Mouse (Mus musculus): ENCODE data around the gene Hyls1. TPM values are rescaled to one million over a fixed set of nuclear protein-coding genes. Genes with fewer than 3 reads are reported as not detected.
"Not testable (repeated sequence)": the region's sequence is repeated elsewhere in the genome, so short reads cannot be mapped to it uniquely, and the experiment has no call there.

Gene Hyls1
- 15.0 and 15.7 TPM in 2 replicates for polyA plus RNA-seq (2015; fragmentation: Nextera tagmentation; extraction: Ambion mirVana)

GRCm38 (mm10) chr9:35569571-35570534 is at the start of gene Hyls1, which contains the start of gene Pate2:
TSS of gene Hyls1 (minus strand) at chr9:35570398.
TSS of gene Pate2 (plus strand) at chr9:35570284.
- H3K4me1 ChIP-seq = peaks cover 23% of the 10 kb centered on the region
- WGBS = under 1% methylated on average over 85 of the region's 86 CpGs

GRCm38 (mm10) chr9:35616784-35617183 is 46.6 kb upstream of the Hyls1 start:
- not testable (repeated sequence) for H3K27me3 ChIP-seq (replicated peaks); H3K9ac ChIP-seq (replicated peaks); H3K4me2 ChIP-seq; H3K27ac ChIP-seq (replicated peaks); H3K4me3 ChIP-seq (replicated peaks); H3K36me3 ChIP-seq; H3K4me1 ChIP-seq; ATAC-seq (ENCODE audit: low FRiP score); H3K9me3 ChIP-seq (replicated peaks)
- WGBS = 73% methylated on average over 2 of the region's 2 CpGs

More at GRCm38 (mm10) chr9:35569571-35570534, at the start of gene Hyls1, which contains the start of gene Pate2:
- Histone ChIP-seq H3K9ac (replicated peaks) (peak within 1 kb of the TSS; percentile 65), H3K4me2 (peak within 1 kb of the TSS; percentile 64), H3K27ac (replicated peaks) (peak within 1 kb of the TSS; percentile 88), H3K9me3 (replicated peaks) (no peaks in the 10 kb centered on the region), H3K36me3 (peaks cover 19% of the 10 kb centered on the region), H3K27me3 (replicated peaks) (peaks cover 4% of the 10 kb centered on the region; the same call in 1 of the 2 replicates), H3K4me3 (replicated peaks) (peak within 1 kb of the TSS; percentile 78)
- peak; percentile 98 for ATAC-seq (ENCODE audit: low FRiP score)

- H3K4me3 ChIP-seq (replicated peaks) = no peak overlapping the region
- H3K9ac ChIP-seq (replicated peaks) = no peak overlapping the region
- no peaks in the 10 kb centered on the region for H3K4me1 ChIP-seq
- no peaks in the 10 kb centered on the region for H3K27me3 ChIP-seq (replicated peaks)
- ATAC-seq (ENCODE audit: low FRiP score) = no peak
- H3K9me3 ChIP-seq (replicated peaks) = no peaks in the 10 kb centered on the region
- 27% methylated on average over 2 of the region's 2 CpGs for WGBS
- no peak overlapping the region for H3K27ac ChIP-seq (replicated peaks)
- H3K4me2 ChIP-seq = no peak overlapping the region
- H3K36me3 ChIP-seq = no peaks in the 10 kb centered on the region
Observed at GRCm38 (mm10) chr9:35614005-35614404, 43.8 kb upstream of the Hyls1 start.

GRCm38 (mm10) chr9:35611841-35612240 is 41.6 kb upstream of the Hyls1 start, which contains the start of gene Pate4:
TSS of gene Pate4 (minus strand) at chr9:35611941.
- H3K4me3 ChIP-seq (replicated peaks) = no peak within 1 kb of the TSS
- H3K36me3 ChIP-seq = no peaks in the 10 kb centered on the region
- no peak within 1 kb of the TSS for H3K4me2 ChIP-seq
- no peaks in the 10 kb centered on the region for H3K27me3 ChIP-seq (replicated peaks)
- H3K27ac ChIP-seq (replicated peaks) = no peak within 1 kb of the TSS
- no peak for ATAC-seq (ENCODE audit: low FRiP score)
- no peaks in the 10 kb centered on the region for H3K4me1 ChIP-seq
- no peaks in the 10 kb centered on the region for H3K9me3 ChIP-seq (replicated peaks)
- no peak within 1 kb of the TSS for H3K9ac ChIP-seq (replicated peaks)
- WGBS = 96% methylated on average over 1 of the region's 1 CpGs

- no peak overlapping the region for H3K9ac ChIP-seq (replicated peaks)
- H3K4me2 ChIP-seq = no peak overlapping the region
- H3K36me3 ChIP-seq = no peaks in the 10 kb centered on the region
- no peaks in the 10 kb centered on the region for H3K9me3 ChIP-seq (replicated peaks)
- no peaks in the 10 kb centered on the region for H3K27me3 ChIP-seq (replicated peaks)
- H3K27ac ChIP-seq (replicated peaks) = no peak overlapping the region
- no peak overlapping the region for H3K4me3 ChIP-seq (replicated peaks)
- H3K4me1 ChIP-seq = no peaks in the 10 kb centered on the region
- ATAC-seq (ENCODE audit: low FRiP score) = no peak
- 69% methylated on average over 8 of the region's 8 CpGs for WGBS
Observed at GRCm38 (mm10) chr9:35607647-35608405, 37.6 kb upstream of the Hyls1 start.

GRCm38 (mm10) chr9:35592903-35593302 is 22.7 kb upstream of the Hyls1 start:
- no peaks in the 10 kb centered on the region for H3K36me3 ChIP-seq
- H3K27me3 ChIP-seq (replicated peaks) = no peaks in the 10 kb centered on the region
- no peaks in the 10 kb centered on the region for H3K4me1 ChIP-seq
- no peak overlapping the region for H3K4me2 ChIP-seq
- H3K27ac ChIP-seq (replicated peaks) = no peak overlapping the region
- no peaks in the 10 kb centered on the region for H3K9me3 ChIP-seq (replicated peaks)
- no peak overlapping the region for H3K9ac ChIP-seq (replicated peaks)
- ATAC-seq (ENCODE audit: low FRiP score) = no peak; the same call in 1 of the 2 replicates
- no peak overlapping the region for H3K4me3 ChIP-seq (replicated peaks)
- 10% methylated on average over 2 of the region's 2 CpGs for WGBS

- no peaks in the 10 kb centered on the region for H3K9me3 ChIP-seq (replicated peaks)
- no peak overlapping the region for H3K27ac ChIP-seq (replicated peaks)
- no peak overlapping the region for H3K4me3 ChIP-seq (replicated peaks)
- WGBS = 82% methylated on average over 1 of the region's 1 CpGs
- no peak overlapping the region for H3K4me2 ChIP-seq
- ATAC-seq (ENCODE audit: low FRiP score) = no peak
- no peaks in the 10 kb centered on the region for H3K4me1 ChIP-seq
- no peaks in the 10 kb centered on the region for H3K36me3 ChIP-seq
- H3K27me3 ChIP-seq (replicated peaks) = no peaks in the 10 kb centered on the region
- no peak overlapping the region for H3K9ac ChIP-seq (replicated peaks)
Observed at GRCm38 (mm10) chr9:35587674-35588073, 17.5 kb upstream of the Hyls1 start.

GRCm38 (mm10) chr9:35574416-35574815 is 4.2 kb upstream of the Hyls1 start:
- Histone ChIP-seq H3K4me2 (peak overlapping the region; percentile 68), H3K9ac (replicated peaks) (peak overlapping the region; percentile 30; the same call in 1 of the 2 replicates), H3K27me3 (replicated peaks) (peaks cover 6% of the 10 kb centered on the region; the same call in 1 of the 2 replicates), H3K27ac (replicated peaks) (no peak overlapping the region), H3K4me1 (peaks cover 10% of the 10 kb centered on the region), H3K9me3 (replicated peaks) (no peaks in the 10 kb centered on the region), H3K4me3 (replicated peaks) (peak overlapping the region; percentile 38), H3K36me3 (no peaks in the 10 kb centered on the region)
- ATAC-seq (ENCODE audit: low FRiP score) = no peak
- WGBS = 5% methylated on average over 32 of the region's 32 CpGs

GRCm38 (mm10) chr9:35570663-35571062 is 465 bp upstream of the Hyls1 start:
- H3K9ac ChIP-seq (replicated peaks) = peak overlapping the region; percentile 59

GRCm38 (mm10) chr9:35567995-35568394 is 2.2 kb downstream of the Hyls1 start:
- Histone ChIP-seq H3K4me3 (replicated peaks) (no peak overlapping the region), H3K27me3 (replicated peaks) (no peaks in the 10 kb centered on the region), H3K27ac (replicated peaks) (no peak overlapping the region), H3K4me2 (no peak overlapping the region), H3K9ac (replicated peaks) (no peak overlapping the region), H3K9me3 (replicated peaks) (no peaks in the 10 kb centered on the region), H3K36me3 (peaks cover 20% of the 10 kb centered on the region), H3K4me1 (peaks cover 18% of the 10 kb centered on the region)
- ATAC-seq (ENCODE audit: low FRiP score) = no peak
- 90% methylated on average over 3 of the region's 3 CpGs for WGBS

More at GRCm38 (mm10) chr9:35570663-35571062, 465 bp upstream of the Hyls1 start:
- H3K4me1 ChIP-seq = peaks cover 23% of the 10 kb centered on the region
- peak overlapping the region; percentile 64 for H3K4me2 ChIP-seq
- 9% methylated on average over 5 of the region's 5 CpGs for WGBS
- H3K27ac ChIP-seq (replicated peaks) = peak overlapping the region; percentile 88
- peak overlapping the region; percentile 78 for H3K4me3 ChIP-seq (replicated peaks)
- ATAC-seq (ENCODE audit: low FRiP score) = peak; percentile 25
- no peaks in the 10 kb centered on the region for H3K9me3 ChIP-seq (replicated peaks)
- H3K27me3 ChIP-seq (replicated peaks) = peaks cover 6% of the 10 kb centered on the region; the same call in 1 of the 2 replicates
- H3K36me3 ChIP-seq = peaks cover 11% of the 10 kb centered on the region

GRCm38 (mm10) chr9:35564536-35565240 is 5.5 kb downstream of the Hyls1 start:
- peaks cover 29% of the 10 kb centered on the region for H3K36me3 ChIP-seq
- H3K27ac ChIP-seq (replicated peaks) = no peak overlapping the region
- no peak overlapping the region for H3K4me2 ChIP-seq
- peaks cover 22% of the 10 kb centered on the region for H3K4me1 ChIP-seq
- H3K4me3 ChIP-seq (replicated peaks) = no peak overlapping the region
- H3K27me3 ChIP-seq (replicated peaks) = no peaks in the 10 kb centered on the region
- no peaks in the 10 kb centered on the region for H3K9me3 ChIP-seq (replicated peaks)
- no peak overlapping the region for H3K9ac ChIP-seq (replicated peaks)
- no peak for ATAC-seq (ENCODE audit: low FRiP score)
- WGBS = 96% methylated on average over 5 of the region's 5 CpGs
